Mouse (Mus musculus) kidney, postnatal 0 days (tissue): ENCODE measurements around the gene Bscl2. TPM values are rescaled to one million over a fixed set of nuclear protein-coding genes. Genes with fewer than 3 reads are reported as not detected.
"Not testable (repeated sequence)": the region's sequence is repeated elsewhere in the genome, so short reads cannot be mapped to it uniquely, and the experiment has no call there.

Experiments used
- ATAC-seq: fragments of 200-750 bp; cut with Nextera tagmentation; replicated peaks from 2 replicates; pipeline ENCODE4 v1.8.0; 2017; ENCODE audit warnings: low read depth, moderate number of reproducible peaks, moderate TSS enrichment, moderate library complexity; ENCODE audit not compliant: low FRiP score
- DNase-seq: peaks from one replicate; pipeline ENCODE4 v3.0.0-alpha.2; 2016; ENCODE audit warnings: low spot score
- H3K27ac ChIP-seq: fragments of 300-500 bp; sonication (generic); 2 replicates; pipeline ENCODE4 v1.5.1; 2014; ENCODE audit warnings: mild to moderate bottlenecking
- H3K27me3 ChIP-seq: fragments of 300-500 bp; sonication (generic); 2 replicates; pipeline ENCODE4 v1.6.1; 2014; ENCODE audit warnings: low read length, mixed read lengths; ENCODE audit not compliant: insufficient read depth
- H3K36me3 ChIP-seq: fragments of 300-500 bp; sonication (generic); 2 replicates; pipeline ENCODE4 v1.6.1; 2014; ENCODE audit warnings: low read length, mixed read lengths; ENCODE audit not compliant: insufficient read depth
- H3K4me1 ChIP-seq: fragments of 300-500 bp; sonication (generic); replicated peaks from 2 replicates; pipeline ENCODE4 v1.6.1; 2014; ENCODE audit warnings: antibody characterized with exemption, low read length, mixed read lengths; ENCODE audit not compliant: insufficient read depth
- H3K4me2 ChIP-seq: fragments of 300-500 bp; sonication (generic); 2 replicates; pipeline ENCODE4 v1.6.1; 2014; ENCODE audit warnings: mild to moderate bottlenecking, low read length, moderate library complexity, mixed read lengths
- H3K4me3 ChIP-seq: fragments of 300-500 bp; sonication (generic); replicated peaks from 2 replicates; pipeline ENCODE4 v1.5.1; 2014; ENCODE audit warnings: low read depth, low read length
- H3K9ac ChIP-seq: fragments of 300-500 bp; sonication (generic); 2 replicates; pipeline ENCODE4 v1.6.1; 2014; ENCODE audit warnings: low read depth, low read length
- H3K9me3 ChIP-seq: fragments of 300-500 bp; sonication (generic); replicated peaks from 2 replicates; pipeline ENCODE4 v1.6.1; 2016; ENCODE audit warnings: low read length, inconsistent platforms, mixed read lengths
- CTCF ChIP-seq: IDR thresholded peaks from 2 replicates; pipeline ENCODE4 v1.5.1; 2016; ENCODE audit warnings: antibody characterized with exemption, low read depth, mild to moderate bottlenecking, moderate library complexity
- WGBS: fragments of 180-500 bp; shearing (Covaris S2); extraction: QIAGEN DNeasy Blood & Tissue Kit; methylation state at CpG from one replicate; pipeline ENCODE4 v1.1.7; 2014; 5-methylcytosine and 5-hydroxymethylcytosine counted together
- polyA plus RNA-seq: library from polyadenylated mRNA; unstranded; fragments of >200 nt; fragmentation: Nextera tagmentation; extraction: Ambion mirVana; gene quantifications from 2 replicates; pipeline ENCODE4 v1.2.1, GENCODE M21; 2015

The Bscl2 gene
- polyA plus RNA-seq, 1 experiment from 2014 or later, result 57.0 TPM

- H3K27me3 ChIP-seq, result no peaks in the 10 kb centered on the region
- ATAC-seq (no peak), DNase-seq (no peak)
- H3K4me2 ChIP-seq, result peak overlapping the region; percentile 73
- no peaks in the 10 kb centered on the region for H3K9me3 ChIP-seq
- WGBS, result 61% methylated on average over 8 of the region's 8 CpGs
- H3K4me1 ChIP-seq, result no peaks in the 10 kb centered on the region; the same call in none of the 2 replicates
- H3K9ac ChIP-seq, result no peak overlapping the region
- no peak for TF ChIP-seq CTCF
- peaks cover 45% of the 10 kb centered on the region for H3K36me3 ChIP-seq
- H3K27ac ChIP-seq, result no peak overlapping the region
- H3K4me3 ChIP-seq, result peak overlapping the region; percentile 8; the same call in 1 of the 2 replicates
Observed at GRCm38 (mm10) chr19:8822696-8823095, 14.6 kb upstream of the Bscl2 start.

- WGBS, result 90% methylated on average over 8 of the region's 8 CpGs
- Histone ChIP-seq H3K9ac (no peak within 1 kb of the TSS), H3K27me3 (no peaks in the 10 kb centered on the region), H3K4me2 (no peak within 1 kb of the TSS), H3K4me3 (no peak within 1 kb of the TSS), H3K9me3 (no peaks in the 10 kb centered on the region), H3K27ac (no peak within 1 kb of the TSS), H3K36me3 (peaks cover 88% of the 10 kb centered on the region), H3K4me1 (no peaks in the 10 kb centered on the region)
- no peak for ATAC-seq
- DNase-seq, result no peak
- no peak for TF ChIP-seq CTCF
Observed at GRCm38 (mm10) chr19:8829660-8830059, 7.6 kb upstream of the Bscl2 start, which contains the start of gene AC129217.1. AC129217.1 (plus strand) TSS chr19:8829773.

- peaks cover 79% of the 10 kb centered on the region for H3K36me3 ChIP-seq
- WGBS, result 90% methylated on average over 8 of the region's 8 CpGs
- DNase-seq, result no peak
- no peak for ATAC-seq
- no peak overlapping the region for H3K27ac ChIP-seq
- no peak overlapping the region for H3K4me3 ChIP-seq
- no peaks in the 10 kb centered on the region for H3K4me1 ChIP-seq
- TF ChIP-seq CTCF, result no peak
- no peak overlapping the region for H3K9ac ChIP-seq
- no peaks in the 10 kb centered on the region for H3K27me3 ChIP-seq
- no peaks in the 10 kb centered on the region for H3K9me3 ChIP-seq
- H3K4me2 ChIP-seq, result no peak overlapping the region
Observed at GRCm38 (mm10) chr19:8830664-8831063, 6.6 kb upstream of the Bscl2 start.

- H3K27ac ChIP-seq, result no peak overlapping the region
- no peaks in the 10 kb centered on the region for H3K4me1 ChIP-seq
- no peak overlapping the region for H3K9ac ChIP-seq
- DNase-seq (no peak), ATAC-seq (no peak)
- WGBS, result 88% methylated on average over 11 of the region's 11 CpGs
- peaks cover 73% of the 10 kb centered on the region for H3K36me3 ChIP-seq
- H3K4me3 ChIP-seq, result no peak overlapping the region
- no peak overlapping the region for H3K4me2 ChIP-seq
- no peaks in the 10 kb centered on the region for H3K27me3 ChIP-seq
- TF ChIP-seq CTCF, result no peak
- no peaks in the 10 kb centered on the region for H3K9me3 ChIP-seq
Observed at GRCm38 (mm10) chr19:8831262-8831661, 6.0 kb upstream of the Bscl2 start.

- Histone ChIP-seq H3K4me3 (no peak overlapping the region), H3K27me3 (no peaks in the 10 kb centered on the region), H3K27ac (no peak overlapping the region), H3K9me3 (no peaks in the 10 kb centered on the region), H3K4me2 (no peak overlapping the region), H3K4me1 (no peaks in the 10 kb centered on the region; the same call in 1 of the 2 replicates), H3K36me3 (peaks cover 61% of the 10 kb centered on the region), H3K9ac (no peak overlapping the region)
- ATAC-seq, result no peak
- no peak for DNase-seq
- WGBS, result 95% methylated on average over 4 of the region's 4 CpGs
- TF ChIP-seq CTCF, result no peak
Observed at GRCm38 (mm10) chr19:8832971-8833370, 4.3 kb upstream of the Bscl2 start.

GRCm38 (mm10) chr19:8836327-8836726 is 940 bp upstream of the Bscl2 start:
- WGBS, result 96% methylated on average over 10 of the region's 10 CpGs
- ATAC-seq, result not testable (repeated sequence)

GRCm38 (mm10) chr19:8838041-8838730 is 919 bp downstream of the Bscl2 start:
- 15% methylated on average over 15 of the region's 15 CpGs for WGBS
- peaks cover 14% of the 10 kb centered on the region for H3K36me3 ChIP-seq
- DNase-seq (peak; percentile 64), ATAC-seq (peak; percentile 11; the same call in 1 of the 2 replicates)
- peak overlapping the region; percentile 84 for H3K9ac ChIP-seq
- H3K4me2 ChIP-seq, result peak overlapping the region; percentile 96
- H3K4me1 ChIP-seq, result peaks cover 23% of the 10 kb centered on the region
- peak overlapping the region; percentile 98 for H3K27ac ChIP-seq
- peak overlapping the region; percentile 60 for H3K4me3 ChIP-seq
- no peaks in the 10 kb centered on the region for H3K27me3 ChIP-seq
- no peak for TF ChIP-seq CTCF
- no peaks in the 10 kb centered on the region for H3K9me3 ChIP-seq

More at GRCm38 (mm10) chr19:8836327-8836726, 940 bp upstream of the Bscl2 start:
- not testable (repeated sequence) for H3K4me2 ChIP-seq, H3K9ac ChIP-seq, H3K4me3 ChIP-seq, DNase-seq, H3K9me3 ChIP-seq, H3K27me3 ChIP-seq, H3K27ac ChIP-seq
- Histone ChIP-seq H3K36me3 (peaks cover 32% of the 10 kb centered on the region), H3K4me1 (peaks cover 22% of the 10 kb centered on the region)
